Mouse (Mus musculus) midbrain, embryonic 15.5 days (tissue): ENCODE data around the gene Tead2. TPM values are rescaled to one million over a fixed set of nuclear protein-coding genes. Genes with fewer than 3 reads are reported as not detected.

Experiments
- ATAC-seq: fragments of 200-750 bp; cut with Nextera tagmentation; replicated peaks from 2 replicates; pipeline ENCODE4 v1.8.0; 2017; ENCODE audit warnings: moderate TSS enrichment
- H3K27ac ChIP-seq: fragments of 300-500 bp; sonication (generic); 2 replicates; pipeline ENCODE4 v1.5.1; 2015; ENCODE audit warnings: mild to moderate bottlenecking, inconsistent platforms
- H3K27me3 ChIP-seq: fragments of 300-500 bp; sonication (generic); replicated peaks from 2 replicates; pipeline ENCODE4 v1.6.1; 2015; ENCODE audit warnings: inconsistent platforms
- H3K36me3 ChIP-seq: fragments of 300-500 bp; sonication (generic); replicated peaks from 2 replicates; pipeline ENCODE4 v1.6.1; 2015; ENCODE audit warnings: inconsistent platforms
- H3K4me1 ChIP-seq: fragments of 300-500 bp; sonication (generic); 2 replicates; pipeline ENCODE4 v1.6.1; 2015; ENCODE audit warnings: inconsistent platforms
- H3K4me2 ChIP-seq: fragments of 300-500 bp; sonication (generic); 2 replicates; pipeline ENCODE4 v1.6.1; 2015; ENCODE audit warnings: inconsistent platforms, mild to moderate bottlenecking, moderate library complexity
- H3K4me3 ChIP-seq: fragments of 300-500 bp; sonication (generic); 2 replicates; pipeline ENCODE4 v1.5.1; 2015; ENCODE audit warnings: mild to moderate bottlenecking, inconsistent platforms
- H3K9ac ChIP-seq: fragments of 300-500 bp; sonication (generic); 2 replicates; pipeline ENCODE4 v1.6.1; 2015; ENCODE audit warnings: mild to moderate bottlenecking, inconsistent platforms
- H3K9me3 ChIP-seq: fragments of 300-500 bp; sonication (generic); 2 replicates; pipeline ENCODE4 v1.6.1; 2016; ENCODE audit warnings: inconsistent platforms
- WGBS: fragments of 180-500 bp; shearing (Covaris S2); methylation state at CpG from one replicate; pipeline ENCODE4 v1.1.7; 2015; ENCODE audit warnings: mixed read lengths; 5-methylcytosine and 5-hydroxymethylcytosine counted together
- polyA plus RNA-seq: library from polyadenylated mRNA; unstranded; fragments of >200 nt; fragmentation: Nextera tagmentation; extraction: Ambion mirVana; gene quantifications from 2 replicates; pipeline ENCODE4 v1.2.1, GENCODE M21; 2015

Gene Tead2
- polyA plus RNA-seq, 1 experiment from 2014 or later = 45.7 TPM

DNA sequence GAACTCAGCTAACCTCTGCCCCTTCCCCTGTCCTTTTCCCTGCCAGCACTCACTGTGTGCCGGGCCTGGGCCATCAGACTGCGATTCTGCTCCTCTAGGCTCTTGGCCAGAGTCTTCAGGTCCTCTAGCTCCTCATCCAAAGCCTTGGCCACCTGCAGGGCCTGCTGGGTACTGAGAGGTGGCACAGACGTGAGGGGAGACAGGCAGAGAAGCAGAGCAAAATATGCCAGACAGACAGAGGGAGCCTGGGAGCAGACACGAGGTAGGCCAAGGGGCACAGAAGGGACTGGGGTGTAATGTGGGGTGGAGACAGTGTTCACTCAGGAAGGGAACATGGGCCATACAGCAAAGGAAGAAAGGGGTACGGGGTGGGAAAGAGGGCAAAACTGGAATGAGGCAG, 22.1 kb upstream of the Tead2 start:
- Histone ChIP-seq H3K4me2 (no peak overlapping the region), H3K27me3 (no peaks in the 10 kb centered on the region; the same call in 1 of the 2 replicates), H3K27ac (no peak overlapping the region), H3K9ac (no peak overlapping the region), H3K4me1 (peaks cover 8% of the 10 kb centered on the region; the same call in 1 of the 2 replicates), H3K9me3 (no peaks in the 10 kb centered on the region), H3K4me3 (no peak overlapping the region), H3K36me3 (no peaks in the 10 kb centered on the region)
- WGBS = 66% methylated on average over 5 of the region's 5 CpGs
- ATAC-seq = no peak

DNA sequence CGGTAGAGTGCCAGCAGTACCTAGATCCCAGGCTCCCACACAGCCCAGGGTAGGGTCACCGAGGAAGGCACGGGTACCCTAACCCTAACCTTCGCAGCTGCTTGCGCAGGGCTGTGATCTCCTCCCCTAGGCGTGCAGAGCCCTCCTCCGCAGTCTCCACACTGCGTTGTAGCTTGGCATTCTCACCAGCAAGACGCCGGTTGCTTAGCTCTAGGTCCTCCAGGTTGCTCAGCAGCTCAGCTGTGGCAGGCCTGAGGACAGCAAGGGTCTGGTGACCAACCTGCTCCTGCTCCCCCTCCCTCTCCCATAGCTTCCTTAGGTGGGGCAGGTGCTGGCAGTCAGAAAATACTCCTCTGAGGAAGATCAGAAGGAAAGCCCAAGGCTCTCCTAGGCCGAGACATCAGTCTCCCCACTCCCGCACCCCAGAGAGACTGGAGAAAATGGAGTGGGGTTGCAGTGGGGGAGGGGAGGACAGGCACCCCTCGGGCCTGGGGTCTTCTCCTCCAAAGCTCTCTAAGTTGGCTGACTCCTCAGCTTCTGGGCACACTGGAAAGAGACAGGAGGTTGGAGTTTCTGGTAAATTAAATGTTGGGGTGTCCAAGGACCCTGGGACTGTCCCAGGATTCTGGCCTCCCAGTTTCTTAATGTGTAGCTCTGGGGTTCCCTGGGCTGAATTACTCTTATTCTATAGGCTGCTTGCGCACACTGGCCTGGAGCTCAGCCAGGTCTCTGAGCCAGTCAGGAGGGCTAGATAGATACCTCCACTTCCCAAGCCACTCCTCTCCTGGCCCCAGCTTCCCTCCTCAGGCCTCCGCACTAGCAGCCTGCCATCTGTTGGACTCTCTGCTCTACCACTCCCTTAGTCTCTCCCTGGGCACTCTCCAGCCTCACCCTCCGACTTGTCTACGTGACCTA, 21.4 kb upstream of the Tead2 start:
- WGBS = 70% methylated on average over 17 of the region's 17 CpGs
- H3K9me3 ChIP-seq = no peaks in the 10 kb centered on the region
- H3K27me3 ChIP-seq = no peaks in the 10 kb centered on the region; the same call in 1 of the 2 replicates
- H3K4me3 ChIP-seq = no peak overlapping the region
- H3K36me3 ChIP-seq = no peaks in the 10 kb centered on the region
- H3K9ac ChIP-seq = no peak overlapping the region
- no peak for ATAC-seq
- H3K4me1 ChIP-seq = peaks cover 11% of the 10 kb centered on the region; the same call in 1 of the 2 replicates
- no peak overlapping the region for H3K27ac ChIP-seq
- H3K4me2 ChIP-seq = no peak overlapping the region

DNA sequence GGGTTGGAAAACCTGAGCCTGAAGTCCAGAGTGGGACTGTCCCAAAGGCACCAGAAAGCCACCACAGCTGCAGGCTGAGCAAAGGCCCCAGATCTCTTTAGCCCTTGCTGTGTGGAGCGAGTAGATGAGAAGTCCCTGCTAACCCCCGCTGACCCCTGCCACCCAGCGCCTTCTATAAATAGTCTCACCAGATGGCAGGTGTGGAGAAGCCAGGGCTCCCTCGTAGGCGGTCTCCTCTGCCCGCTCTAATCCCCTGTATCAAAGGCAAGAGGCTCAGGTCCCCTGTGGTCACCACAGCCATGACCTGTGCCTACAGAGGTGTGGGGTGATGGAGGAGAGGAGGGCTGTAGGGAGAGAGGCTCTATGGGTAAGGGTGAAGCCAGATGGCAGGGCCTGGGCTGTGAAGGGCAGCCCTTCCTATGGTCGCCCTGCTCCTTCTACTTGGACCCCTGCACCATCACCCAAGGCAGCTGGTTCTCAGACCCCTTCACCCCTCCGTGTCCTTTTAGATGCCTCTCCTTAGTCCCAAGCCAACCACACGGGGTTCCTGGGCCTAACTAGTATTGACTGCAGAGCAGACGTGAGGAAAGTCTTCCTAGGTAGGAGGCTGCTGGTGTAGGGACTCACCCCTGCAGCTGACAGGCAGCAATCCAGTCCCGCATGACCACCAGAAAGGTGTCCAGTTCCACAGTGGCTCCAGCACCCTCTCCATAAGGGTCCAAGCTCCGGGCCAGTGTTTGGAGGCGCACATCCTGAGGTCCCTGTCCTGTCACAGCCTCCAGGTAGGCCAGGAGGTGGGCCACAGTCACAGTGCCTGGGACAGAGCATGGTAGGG, 20.0 kb upstream of the Tead2 start:
- H3K4me2 ChIP-seq = no peak overlapping the region
- no peak overlapping the region for H3K9ac ChIP-seq
- ATAC-seq = no peak
- no peak overlapping the region for H3K4me3 ChIP-seq
- peaks cover 11% of the 10 kb centered on the region; the same call in 1 of the 2 replicates for H3K4me1 ChIP-seq
- H3K36me3 ChIP-seq = no peaks in the 10 kb centered on the region
- no peak overlapping the region for H3K27ac ChIP-seq
- no peaks in the 10 kb centered on the region for H3K9me3 ChIP-seq
- no peaks in the 10 kb centered on the region; the same call in 1 of the 2 replicates for H3K27me3 ChIP-seq
- 61% methylated on average over 13 of the region's 13 CpGs for WGBS

DNA sequence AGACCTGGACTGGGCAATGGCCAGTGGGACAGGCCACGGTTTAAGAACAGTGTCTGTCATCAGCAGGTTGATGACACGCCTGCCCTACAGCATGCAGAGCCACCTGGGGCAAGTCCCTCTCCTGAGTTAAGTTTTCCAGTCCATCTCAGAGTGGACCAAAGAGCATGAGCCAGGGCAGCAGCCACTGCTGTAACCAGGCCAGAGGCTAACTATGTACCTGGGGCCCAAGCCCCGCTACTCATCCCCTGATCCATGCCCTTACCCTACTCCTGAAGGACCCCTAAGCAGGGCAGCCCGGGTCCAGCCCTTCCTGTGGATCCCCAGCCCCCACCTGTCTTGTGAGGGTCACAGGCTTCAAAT, 19.4 kb upstream of the Tead2 start:
- H3K36me3 ChIP-seq = no peaks in the 10 kb centered on the region
- whole genome bisulfite sequencing = 82% methylated on average over 4 of the region's 4 CpGs
- no peak overlapping the region for H3K9ac ChIP-seq
- no peak overlapping the region for H3K27ac ChIP-seq
- ATAC-seq = no peak
- H3K9me3 ChIP-seq = no peaks in the 10 kb centered on the region
- H3K4me2 ChIP-seq = no peak overlapping the region
- H3K27me3 ChIP-seq = no peaks in the 10 kb centered on the region; the same call in 1 of the 2 replicates
- peaks cover 11% of the 10 kb centered on the region; the same call in 1 of the 2 replicates for H3K4me1 ChIP-seq
- no peak overlapping the region for H3K4me3 ChIP-seq

DNA sequence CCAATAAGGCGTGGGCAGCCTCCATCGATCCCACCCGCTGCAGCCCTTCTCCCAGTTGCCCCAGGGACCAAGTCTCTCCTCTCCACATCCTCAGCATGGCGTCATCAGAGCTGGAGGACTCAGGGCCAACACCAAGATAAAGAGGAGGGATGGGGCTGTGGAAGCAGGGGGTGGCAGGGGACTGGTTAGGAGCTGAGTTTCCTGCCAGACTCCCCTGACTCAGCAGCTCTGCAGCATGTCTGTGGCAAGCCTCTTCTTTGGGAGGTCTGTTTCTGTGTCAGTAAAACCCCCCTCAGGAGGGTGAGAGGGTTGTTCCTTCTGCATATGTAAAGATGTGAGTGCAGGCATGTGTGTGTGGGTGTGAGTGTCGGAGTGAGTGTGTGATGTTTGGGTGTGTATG, 18.6 kb upstream of the Tead2 start:
- Histone ChIP-seq H3K9ac (no peak overlapping the region), H3K4me2 (no peak overlapping the region)
- WGBS = 71% methylated on average over 5 of the region's 5 CpGs

DNA sequence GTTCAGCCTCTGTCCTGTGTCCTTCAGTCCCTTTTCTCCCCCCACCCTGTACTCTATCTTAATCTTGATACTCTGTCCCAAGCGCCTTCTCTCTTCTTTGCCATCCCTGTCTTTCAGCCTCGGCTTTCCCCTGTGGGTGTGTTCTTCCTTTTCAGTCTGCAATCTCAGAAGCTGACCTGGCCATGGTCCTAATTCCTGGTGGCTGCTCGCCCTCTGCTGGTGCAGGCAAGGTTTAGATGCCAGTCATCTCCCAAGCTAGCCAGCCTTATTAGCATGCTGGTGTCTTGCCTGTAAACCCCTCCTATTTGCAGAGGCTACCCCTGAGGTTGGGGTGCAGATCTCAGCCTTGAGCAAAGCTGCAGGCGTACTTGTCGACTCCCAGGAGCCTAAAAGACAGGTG, 17.1 kb upstream of the Tead2 start:
- Histone ChIP-seq H3K4me3 (no peak overlapping the region), H3K4me1 (peaks cover 11% of the 10 kb centered on the region; the same call in 1 of the 2 replicates), H3K4me2 (no peak overlapping the region), H3K27me3 (0 out of 2 replicates have a peak, but pooled peaks cover 4% of the 10 kb centered on the region), H3K9ac (peak overlapping the region; percentile 15; the same call in 1 of the 2 replicates), H3K9me3 (no peaks in the 10 kb centered on the region), H3K27ac (no peak overlapping the region), H3K36me3 (no peaks in the 10 kb centered on the region)
- WGBS = 11% methylated on average over 5 of the region's 5 CpGs
- peak; percentile 52 for ATAC-seq

More for the DNA sequence above, 18.6 kb upstream of the Tead2 start:
- H3K27me3 ChIP-seq = no peaks in the 10 kb centered on the region
- ATAC-seq = no peak
- no peaks in the 10 kb centered on the region for H3K36me3 ChIP-seq
- peaks cover 11% of the 10 kb centered on the region; the same call in 1 of the 2 replicates for H3K4me1 ChIP-seq
- H3K9me3 ChIP-seq = no peaks in the 10 kb centered on the region
- H3K27ac ChIP-seq = no peak overlapping the region
- H3K4me3 ChIP-seq = no peak overlapping the region

DNA sequence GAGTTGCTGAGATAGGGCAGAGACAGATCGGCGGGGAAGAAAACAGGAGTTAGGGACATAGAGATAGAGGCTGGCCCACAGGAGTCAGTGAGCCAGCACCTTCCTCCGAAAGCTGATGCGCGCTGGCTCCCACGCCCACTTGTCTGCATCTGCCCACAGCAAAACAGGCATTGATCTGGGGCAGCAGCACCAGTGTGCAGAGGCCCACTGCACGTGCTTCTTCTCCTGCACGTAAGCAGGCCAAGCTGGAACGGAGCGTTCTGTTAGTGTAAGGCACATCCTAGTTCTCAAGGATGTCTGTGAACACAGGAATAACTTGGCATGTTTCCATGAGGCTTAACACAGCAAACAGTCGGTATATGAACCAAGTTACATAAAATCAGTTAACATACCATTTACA, 16.6 kb upstream of the Tead2 start:
- Histone ChIP-seq H3K27me3 (0 out of 2 replicates have a peak, but pooled peaks cover 6% of the 10 kb centered on the region), H3K36me3 (no peaks in the 10 kb centered on the region), H3K9me3 (no peaks in the 10 kb centered on the region), H3K4me1 (peaks cover 11% of the 10 kb centered on the region), H3K4me2 (no peak overlapping the region), H3K9ac (no peak overlapping the region), H3K4me3 (no peak overlapping the region), H3K27ac (no peak overlapping the region)
- no peak for ATAC-seq
- WGBS = 82% methylated on average over 11 of the region's 11 CpGs

DNA sequence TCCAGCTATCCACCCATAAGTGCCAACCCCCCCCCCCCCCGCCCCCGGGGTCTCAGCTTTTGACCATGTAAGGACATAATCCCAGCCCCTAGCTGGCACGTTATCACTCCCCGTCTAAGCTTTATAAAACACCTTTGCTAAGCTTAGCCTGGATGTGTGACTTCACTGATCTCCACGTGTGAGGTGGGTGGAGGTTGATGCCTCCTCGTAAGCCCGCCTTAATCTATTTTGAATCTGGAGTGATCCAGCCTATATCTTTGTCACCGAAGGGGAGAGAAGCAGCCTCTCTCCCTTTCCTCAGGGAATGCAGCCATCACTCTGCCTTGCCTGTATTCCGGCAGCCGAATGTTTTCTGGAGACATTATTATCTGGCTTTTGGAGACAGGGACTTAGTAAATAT, 12.9 kb upstream of the Tead2 start:
- Histone ChIP-seq H3K9me3 (no peaks in the 10 kb centered on the region), H3K36me3 (no peaks in the 10 kb centered on the region), H3K4me2 (no peak overlapping the region), H3K4me3 (no peak overlapping the region), H3K27ac (no peak overlapping the region), H3K9ac (no peak overlapping the region), H3K27me3 (0 out of 2 replicates have a peak, but pooled peaks cover 6% of the 10 kb centered on the region), H3K4me1 (peaks cover 15% of the 10 kb centered on the region)
- whole genome bisulfite sequencing = 67% methylated on average over 10 of the region's 10 CpGs
- ATAC-seq = no peak

DNA sequence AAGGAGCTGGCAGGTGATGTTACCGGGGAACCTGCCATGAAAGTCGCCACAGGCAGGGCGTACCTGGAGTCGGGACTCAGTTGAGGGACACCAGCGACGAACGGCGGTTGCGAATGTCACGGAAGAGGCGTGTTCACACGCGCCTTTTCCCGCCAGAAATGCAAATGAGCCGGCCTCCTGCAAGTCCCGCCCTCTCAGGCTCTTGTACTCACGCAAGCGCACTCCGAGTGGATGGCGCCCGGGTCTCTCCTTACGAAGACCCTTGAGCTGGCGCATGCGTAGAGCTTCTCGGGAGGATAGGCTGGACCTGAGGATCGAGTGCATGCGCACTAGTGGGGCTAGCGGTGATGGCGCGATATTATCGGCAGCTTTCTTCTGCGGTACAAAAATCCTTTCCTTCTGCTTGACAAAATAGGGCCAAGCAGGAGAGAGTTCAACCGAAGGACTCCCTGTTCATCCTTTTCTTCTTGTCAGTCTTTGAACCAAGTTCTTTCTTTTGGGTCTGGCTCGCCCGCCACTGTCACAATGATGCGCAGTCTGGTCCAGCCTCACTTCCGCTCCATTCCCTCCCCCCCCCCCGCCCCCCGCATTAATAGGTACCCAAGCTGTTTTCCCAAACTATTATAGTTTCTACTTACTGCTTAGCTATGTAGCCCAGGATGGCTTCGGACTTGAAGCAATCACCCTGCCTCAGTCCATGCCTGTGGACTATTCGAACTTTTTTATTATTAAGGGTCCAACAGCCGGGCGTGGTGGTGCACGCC, 11.0 kb upstream of the Tead2 start, which contains the start of gene Ccdc155:
Ccdc155 (minus strand) TSS at position 513 of the 764 bp plus-strand sequence.
- Histone ChIP-seq H3K4me1 (peaks cover 5% of the 10 kb centered on the region; the same call in 1 of the 2 replicates), H3K9me3 (no peaks in the 10 kb centered on the region), H3K4me2 (peak within 1 kb of the TSS; percentile 64), H3K9ac (peak within 1 kb of the TSS; percentile 60), H3K36me3 (no peaks in the 10 kb centered on the region), H3K27ac (peak within 1 kb of the TSS; percentile 87), H3K27me3 (0 out of 2 replicates have a peak, but pooled peaks cover 6% of the 10 kb centered on the region), H3K4me3 (peak within 1 kb of the TSS; percentile 49)
- WGBS = 8% methylated on average over 44 of the region's 44 CpGs
- peak; percentile 98 for ATAC-seq

DNA sequence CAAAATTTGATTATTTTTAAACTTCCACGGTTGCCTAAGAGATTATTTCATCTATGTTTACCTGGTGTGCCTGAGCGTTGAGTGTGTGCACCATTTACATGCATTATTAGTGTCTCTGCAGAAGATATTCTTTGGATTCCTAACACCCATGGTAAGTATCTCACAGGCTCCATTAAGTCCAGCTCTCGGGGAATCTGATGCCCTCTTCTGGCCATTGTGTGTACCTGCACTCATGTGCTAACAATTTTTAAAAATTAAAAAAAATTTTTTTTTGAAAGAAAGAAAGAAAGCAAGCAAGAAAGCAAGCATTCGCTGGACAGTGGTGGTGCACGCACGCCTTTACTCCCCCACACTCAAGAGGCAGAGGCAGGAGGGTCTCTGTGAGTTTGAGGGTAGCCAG, 7.3 kb upstream of the Tead2 start:
- H3K9ac ChIP-seq = no peak overlapping the region
- no peak overlapping the region for H3K27ac ChIP-seq
- no peaks in the 10 kb centered on the region for H3K36me3 ChIP-seq
- no peak overlapping the region for H3K4me3 ChIP-seq
- WGBS = 82% methylated on average over 6 of the region's 6 CpGs
- H3K4me1 ChIP-seq = peaks cover 5% of the 10 kb centered on the region; the same call in 1 of the 2 replicates
- H3K4me2 ChIP-seq = no peak overlapping the region
- H3K27me3 ChIP-seq = peaks cover 27% of the 10 kb centered on the region
- ATAC-seq = no peak
- no peaks in the 10 kb centered on the region for H3K9me3 ChIP-seq

DNA sequence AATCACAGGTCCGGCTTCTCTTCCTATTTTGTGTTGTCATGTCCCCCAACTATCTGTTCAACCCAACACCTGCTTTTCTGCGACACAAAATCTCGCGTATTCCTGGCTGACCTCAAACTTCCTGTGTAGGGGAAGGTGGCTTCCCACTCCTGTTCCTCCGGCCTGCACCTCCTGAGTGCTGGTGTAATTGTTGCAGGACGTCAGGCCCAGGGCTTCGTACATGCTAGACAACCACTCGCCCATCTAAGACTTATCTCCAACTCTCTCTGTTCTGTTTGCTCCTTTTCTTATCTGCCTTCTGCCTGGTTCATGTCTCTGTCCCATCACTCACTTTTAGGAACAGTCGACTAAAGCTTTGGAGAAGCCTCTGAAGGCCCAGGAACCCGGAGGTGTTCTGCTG, 4.5 kb upstream of the Tead2 start:
- Histone ChIP-seq H3K27me3 (peaks cover 23% of the 10 kb centered on the region), H3K4me1 (peaks cover 8% of the 10 kb centered on the region), H3K36me3 (no peaks in the 10 kb centered on the region), H3K4me2 (no peak overlapping the region), H3K4me3 (no peak overlapping the region), H3K9me3 (no peaks in the 10 kb centered on the region), H3K27ac (no peak overlapping the region), H3K9ac (no peak overlapping the region)
- WGBS = 78% methylated on average over 10 of the region's 10 CpGs
- no peak for ATAC-seq
